Mouse (Mus musculus) cerebellum, postnatal 36 days (tissue): ENCODE data around the gene Kcnmb1.
A peak's percentile ranks its signal among the peaks of the same experiment; 100 is the strongest.

Experiments
- DNase-seq, 2 experiments: peaks; one replicate each; pipeline ENCODE4 v3.0.0; 2021 to 2022; ENCODE audit warnings: mixed read lengths in 2 of 2

Kcnmb1 gene

DNA sequence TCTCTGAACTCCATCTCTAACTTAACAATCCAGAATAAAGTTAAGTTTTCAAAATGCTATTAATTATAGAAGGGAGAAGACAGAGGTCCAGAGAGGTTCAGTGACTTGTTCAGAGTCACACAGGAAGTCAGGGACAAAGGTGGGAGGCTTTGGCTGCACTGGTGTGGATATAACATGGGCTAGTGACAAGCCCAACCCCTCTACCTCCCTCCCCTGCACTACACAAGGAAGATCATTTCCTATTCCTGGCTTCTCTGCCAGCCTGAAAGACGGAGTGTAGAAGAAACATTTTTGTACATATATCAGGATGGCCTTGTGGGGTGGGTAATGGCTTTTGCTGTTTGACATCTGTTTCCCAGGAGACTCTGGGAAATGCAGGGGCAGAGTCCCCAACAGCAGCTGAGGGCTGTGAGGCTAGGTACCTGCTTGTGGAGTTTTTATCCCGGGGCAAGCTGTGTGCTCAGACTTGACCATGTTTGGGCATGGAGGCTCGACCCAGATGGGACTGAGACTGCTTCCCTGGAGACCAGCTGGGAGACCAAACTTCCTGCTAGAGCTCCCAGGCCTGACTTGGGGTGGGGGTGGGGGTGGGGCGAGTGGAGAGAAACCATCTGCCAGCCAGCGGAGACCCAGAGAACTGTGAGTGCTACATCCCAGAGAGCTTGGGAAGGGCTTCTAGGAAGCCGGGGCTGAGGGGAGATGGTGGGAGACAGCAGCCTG lies at the start of gene Kcnmb1:
Kcnmb1 (plus strand) TSS at position 326 of the 720 bp plus-strand sequence.
- DNase-seq = no peak

DNA sequence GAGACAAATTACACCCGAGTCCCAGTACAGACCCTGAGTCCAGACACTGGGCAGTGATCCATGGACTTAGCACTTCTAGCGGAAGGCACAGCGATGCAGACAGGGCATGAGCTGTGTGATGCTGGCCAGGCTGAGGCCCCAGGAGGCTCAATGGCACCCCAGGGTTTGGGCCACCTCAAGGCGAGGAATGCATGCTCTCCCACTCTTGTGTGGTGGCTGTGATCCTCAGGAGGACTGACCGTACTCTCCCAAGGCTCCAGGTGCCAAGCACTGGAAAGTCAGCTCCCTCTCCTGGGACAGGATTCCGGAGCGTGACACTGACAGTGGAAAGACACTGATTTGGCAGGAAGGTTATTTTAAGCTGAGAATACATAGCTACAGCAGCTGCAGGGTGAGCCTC lies 49.8 kb upstream of the Kcnmb1 start:
- no peak for DNase-seq

- no peak for DNase-seq
These were observed 48.6 kb upstream of the Kcnmb1 start for GRCm38 (mm10) chr11:33914216-33914615.

GRCm38 (mm10) chr11:33917574-33917973 lies 45.2 kb upstream of the Kcnmb1 start:
- DNase-seq = peak; percentile 77 to 82

- DNase-seq = no peak
These were observed 44.4 kb upstream of the Kcnmb1 start for GRCm38 (mm10) chr11:33918424-33918823.

- DNase-seq = no peak
These were observed 43.0 kb upstream of the Kcnmb1 start for GRCm38 (mm10) chr11:33919826-33920225.

DNA sequence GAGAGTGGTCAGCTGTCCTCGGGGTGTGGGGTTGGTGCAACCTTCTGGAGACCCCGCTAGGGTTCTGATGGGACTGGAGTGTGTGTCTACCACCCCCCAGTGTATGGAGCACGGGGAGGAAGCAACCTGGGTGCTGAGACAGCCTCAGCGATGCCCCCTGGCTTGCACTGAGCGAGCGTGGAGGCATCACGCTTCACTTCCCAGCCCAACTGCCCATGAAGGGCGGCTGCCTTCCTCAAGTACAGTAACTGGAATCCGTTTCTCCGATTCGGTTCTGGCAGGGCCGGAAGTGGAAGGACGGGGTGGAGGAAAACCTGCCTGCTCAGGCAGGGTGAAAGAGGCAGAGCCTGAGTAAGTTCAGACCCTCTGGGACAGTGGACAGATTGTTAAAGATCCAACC lies 41.4 kb upstream of the Kcnmb1 start:
- DNase-seq = no peak

DNA sequence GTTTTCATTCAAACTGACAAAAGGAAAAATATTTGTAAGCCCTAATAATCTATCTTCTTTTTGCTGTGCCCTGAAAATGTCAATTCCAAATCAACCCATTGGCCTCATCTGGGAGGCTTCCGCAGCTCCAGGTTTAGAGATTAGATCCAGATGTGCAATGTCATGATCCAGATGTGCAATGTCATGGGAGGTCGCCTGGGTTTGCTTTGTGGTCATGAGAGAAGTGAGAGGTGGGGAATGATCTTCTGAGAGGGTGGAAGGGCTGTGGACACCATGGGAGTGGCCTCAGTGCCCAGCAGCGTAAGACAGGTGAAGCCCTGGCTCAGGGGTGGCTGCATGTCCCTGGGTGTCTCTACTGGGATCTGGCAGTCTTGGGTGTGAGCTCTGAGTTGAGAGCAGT lies 39.8 kb upstream of the Kcnmb1 start:
- DNase-seq = no peak

- DNase-seq = no peak
These were observed 37.0 kb upstream of the Kcnmb1 start for GRCm38 (mm10) chr11:33925778-33926177.

- no peak for DNase-seq
These were observed 36.3 kb upstream of the Kcnmb1 start for GRCm38 (mm10) chr11:33926551-33926950.

GRCm38 (mm10) chr11:33927321-33927720 lies 35.5 kb upstream of the Kcnmb1 start:
- DNase-seq = no peak

DNA sequence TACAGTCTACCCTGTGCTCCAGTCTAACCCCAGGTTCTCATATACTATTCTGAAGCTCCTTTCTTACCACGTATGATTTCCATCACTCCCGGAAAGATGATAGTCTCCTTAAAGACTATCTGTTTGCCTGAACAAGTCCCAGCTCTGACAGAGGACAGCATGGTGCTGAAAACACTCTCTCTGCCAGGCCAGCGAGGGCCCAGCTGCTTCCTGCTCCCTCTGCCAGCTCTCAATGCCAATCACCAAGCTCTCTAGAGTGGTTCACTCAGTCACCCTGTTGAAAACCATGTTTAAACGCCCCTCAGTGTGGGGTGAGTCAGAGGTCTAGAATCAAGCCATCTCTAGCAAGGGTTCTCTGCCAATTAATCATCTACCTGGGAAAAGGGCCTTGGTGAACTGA lies 35.0 kb upstream of the Kcnmb1 start:
- no peak for DNase-seq

GRCm38 (mm10) chr11:33928658-33929057 lies 34.2 kb upstream of the Kcnmb1 start:
- DNase-seq = no peak

DNA sequence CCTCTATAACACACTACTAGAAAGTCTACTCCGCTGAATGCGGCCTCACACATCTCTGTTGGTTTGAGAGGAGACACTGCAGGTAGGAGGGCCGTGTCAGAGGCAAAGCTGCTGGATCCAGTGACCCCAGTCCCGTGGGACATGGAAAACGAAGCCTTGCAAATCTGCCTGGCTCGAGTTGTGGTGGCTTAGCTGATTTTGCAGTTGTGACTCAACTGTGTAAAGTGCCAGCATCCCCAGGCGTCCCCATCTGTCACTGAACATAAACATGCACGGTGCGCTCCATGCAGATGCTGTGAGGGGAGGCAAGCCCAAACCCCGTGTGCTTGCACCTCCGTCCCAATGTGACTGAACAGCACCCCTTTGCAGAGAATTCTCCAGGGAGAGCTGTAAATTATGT lies 33.4 kb upstream of the Kcnmb1 start:
- no peak for DNase-seq

DNA sequence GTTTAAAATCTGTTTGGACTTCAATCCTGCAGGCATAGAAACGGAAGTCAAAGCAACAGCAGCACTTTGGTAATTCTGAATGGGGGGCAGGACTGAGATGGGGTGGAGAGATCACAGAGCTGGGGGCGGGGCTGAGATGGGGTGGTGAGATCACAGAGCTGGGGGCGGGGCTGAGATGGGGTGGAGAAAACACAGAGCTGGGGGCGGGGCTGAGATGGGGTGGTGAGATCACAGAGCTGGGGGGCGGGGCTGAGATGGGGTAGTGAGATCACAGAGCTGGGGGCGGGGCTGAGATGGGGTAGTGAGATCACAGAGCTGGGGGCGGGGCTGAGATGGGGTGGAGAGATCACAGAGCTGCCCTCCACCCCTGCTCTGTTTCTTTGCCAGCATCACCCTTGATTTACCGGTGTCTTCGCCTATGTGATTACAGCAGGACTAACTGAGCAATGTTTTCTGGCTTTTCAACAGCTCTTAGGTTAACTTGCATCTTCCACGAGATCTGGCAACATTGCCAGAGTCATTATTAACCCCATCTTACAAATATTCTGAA lies 30.9 kb upstream of the Kcnmb1 start:
- no peak for DNase-seq

DNA sequence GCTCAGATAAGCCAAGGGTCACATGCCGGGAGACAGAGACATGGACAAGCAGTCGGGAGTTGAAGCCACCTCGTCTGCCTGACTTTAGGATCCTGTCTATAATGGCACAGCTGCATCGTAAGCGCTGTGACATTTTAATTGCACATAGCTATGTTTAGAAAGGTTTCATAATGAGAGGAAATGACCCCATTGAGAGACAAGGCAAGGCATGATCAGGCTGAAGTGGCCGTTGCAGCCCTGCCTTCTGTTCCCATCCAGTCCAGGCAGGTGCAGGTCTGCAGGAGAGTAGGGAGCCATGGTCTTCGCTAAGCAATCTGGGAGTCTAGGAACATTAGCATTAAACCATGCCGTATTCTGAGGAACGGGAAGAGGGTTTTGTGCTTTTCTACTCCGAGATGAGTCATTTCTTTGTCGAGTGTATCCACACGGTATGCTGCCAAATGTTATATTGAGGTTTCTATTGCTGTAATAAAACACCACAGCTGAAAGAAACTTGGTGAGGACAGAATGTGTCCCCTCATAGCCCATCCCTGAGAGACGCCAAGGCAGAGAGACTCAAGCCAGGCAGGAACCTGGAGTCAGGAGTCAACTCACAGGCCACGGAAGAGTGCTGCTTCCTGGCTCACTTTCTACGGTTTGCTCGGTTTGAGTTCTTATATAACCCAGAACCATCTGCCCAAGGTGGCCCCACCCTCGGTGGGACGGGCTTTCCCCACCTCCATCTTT lies 30.3 kb upstream of the Kcnmb1 start:
- no peak for DNase-seq

DNA sequence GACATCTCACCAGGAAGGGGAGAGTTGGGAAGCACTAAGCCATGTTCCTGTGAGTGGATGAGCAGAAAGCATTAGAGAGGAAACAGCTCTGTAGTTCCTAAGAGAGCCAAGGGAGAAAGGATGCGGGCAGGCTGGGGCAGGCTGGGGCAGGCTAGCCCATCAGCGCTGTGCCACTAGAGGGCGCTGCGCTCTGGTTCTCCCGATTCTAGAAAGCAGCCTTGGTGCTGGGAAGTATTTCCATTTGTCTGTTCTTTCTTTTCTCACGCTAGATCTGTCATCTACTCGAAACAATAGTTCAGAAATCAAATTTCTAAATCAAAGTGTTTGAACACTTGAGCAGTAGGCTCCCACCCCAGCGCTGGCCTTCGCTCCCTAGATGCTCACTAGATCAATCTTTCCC lies 28.5 kb upstream of the Kcnmb1 start:
- no peak for DNase-seq

GRCm38 (mm10) chr11:33937641-33938040 lies 25.2 kb upstream of the Kcnmb1 start:
- DNase-seq = no peak

DNA sequence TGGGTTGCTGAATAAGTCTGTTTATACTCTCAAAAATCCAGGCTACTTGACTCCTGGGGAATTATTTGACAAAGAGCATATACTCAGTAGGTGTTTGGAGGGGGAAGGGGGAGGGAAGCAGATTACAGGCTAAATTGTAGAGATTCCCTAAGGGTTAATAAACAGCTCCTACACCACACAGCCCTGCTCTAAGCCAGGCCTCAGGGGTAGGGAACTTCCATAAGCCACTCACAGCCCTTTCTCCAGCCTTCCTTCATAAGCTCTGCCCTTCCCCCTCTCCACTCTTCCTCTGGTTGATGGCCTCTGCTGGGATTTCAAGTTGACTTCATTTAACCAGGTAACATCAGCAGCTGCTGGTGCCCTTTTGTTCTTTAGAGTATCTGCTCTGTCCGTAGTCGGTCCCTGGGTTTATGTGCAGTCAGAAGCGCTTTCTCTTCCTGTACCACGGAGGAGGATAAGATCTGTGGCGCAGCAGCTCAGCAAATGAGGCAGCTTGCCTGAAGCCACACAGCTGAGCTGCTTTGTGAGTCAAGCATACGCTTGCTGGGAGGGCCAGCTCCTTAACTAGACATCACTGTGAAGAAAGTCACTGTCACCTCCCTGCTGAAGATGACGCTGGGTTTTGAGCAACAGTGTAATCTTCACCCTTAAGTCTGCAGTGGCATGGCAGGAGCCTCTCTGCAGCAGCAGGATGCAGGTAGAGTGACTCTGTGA lies 24.1 kb upstream of the Kcnmb1 start:
- DNase-seq = no peak

DNA sequence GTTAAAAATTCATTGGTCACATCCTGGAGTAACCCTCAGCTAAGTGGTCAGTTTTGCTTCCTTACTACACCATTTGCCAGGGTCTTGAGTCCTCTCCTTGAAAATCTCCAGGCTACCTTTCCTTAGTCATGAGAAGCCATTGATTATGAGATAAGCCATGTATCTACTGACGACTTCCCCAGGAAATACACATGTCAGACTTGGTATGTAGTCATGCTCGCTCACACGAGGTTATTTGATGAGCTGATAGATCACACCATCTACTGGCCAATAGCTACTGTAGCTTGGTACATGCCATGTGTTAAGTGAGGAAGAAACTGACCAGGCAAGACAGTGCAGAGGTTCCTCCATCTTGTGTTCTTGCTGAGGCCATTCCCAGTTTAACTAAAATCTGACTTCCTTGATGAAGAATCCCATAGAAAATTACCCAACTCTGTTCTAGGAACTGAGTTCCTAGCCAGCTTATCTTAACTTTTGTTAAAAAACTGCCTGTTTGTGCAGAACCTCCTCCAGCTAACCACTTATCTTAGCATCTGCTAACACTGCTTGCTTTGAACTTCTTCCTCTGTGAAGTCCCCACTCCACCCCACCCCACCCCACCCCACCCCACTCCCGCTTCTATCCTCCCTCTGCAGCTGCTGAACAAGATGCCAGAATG lies 23.2 kb upstream of the Kcnmb1 start:
- no peak for DNase-seq

- no peak for DNase-seq
These were observed 19.2 kb upstream of the Kcnmb1 start for GRCm38 (mm10) chr11:33943565-33943964.

GRCm38 (mm10) chr11:33944067-33944785 lies 18.6 kb upstream of the Kcnmb1 start:
- no peak for DNase-seq
